Mouse (Mus musculus) kidney, embryonic 14.5 days (tissue): Measurements from ENCODE around the gene Rsph3b. TPM values are rescaled to one million over a fixed set of nuclear protein-coding genes. Genes with fewer than 3 reads are reported as not detected.
"Not testable (repeated sequence)": the region's sequence is repeated elsewhere in the genome, so short reads cannot be mapped to it uniquely, and the experiment has no call there.

Experiments
- ATAC-seq: fragments of 200-750 bp; cut with Nextera tagmentation; 2 replicates; pipeline ENCODE4 v1.8.0; 2017; ENCODE audit warnings: moderate number of reproducible peaks, mild to moderate bottlenecking, moderate TSS enrichment, moderate library complexity; ENCODE audit not compliant: low FRiP score, low TSS enrichment
- H3K27ac ChIP-seq: fragments of 300-500 bp; sonication (generic); 2 replicates; pipeline ENCODE4 v1.5.1; 2014; ENCODE audit warnings: low read depth, mild to moderate bottlenecking, low read length, moderate library complexity, mixed read lengths
- H3K27me3 ChIP-seq: fragments of 300-500 bp; sonication (generic); 2 replicates; pipeline ENCODE4 v1.6.1; 2014; ENCODE audit warnings: mild to moderate bottlenecking, low read length; ENCODE audit not compliant: control insufficient read depth, insufficient read depth
- H3K36me3 ChIP-seq: fragments of 300-500 bp; sonication (generic); 2 replicates; pipeline ENCODE4 v1.6.1; 2014; ENCODE audit warnings: low read length, mixed read lengths; ENCODE audit not compliant: control insufficient read depth, insufficient read depth
- H3K4me1 ChIP-seq: fragments of 300-500 bp; sonication (generic); 2 replicates; pipeline ENCODE4 v1.6.1; 2014; ENCODE audit warnings: low read length, mixed read lengths; ENCODE audit not compliant: control insufficient read depth, insufficient read depth
- H3K4me2 ChIP-seq: fragments of 300-500 bp; sonication (generic); replicated peaks from 2 replicates; pipeline ENCODE4 v1.6.1; 2014; ENCODE audit warnings: low read depth, mild to moderate bottlenecking, low read length
- H3K4me3 ChIP-seq: fragments of 300-500 bp; sonication (generic); 2 replicates; pipeline ENCODE4 v1.5.1; 2014; ENCODE audit warnings: mild to moderate bottlenecking, low read length
- H3K9ac ChIP-seq: fragments of 300-500 bp; sonication (generic); 2 replicates; pipeline ENCODE4 v1.6.1; 2014; ENCODE audit warnings: low read depth, mild to moderate bottlenecking, low read length, moderate library complexity
- H3K9me3 ChIP-seq: fragments of 300-500 bp; sonication (generic); 2 replicates; pipeline ENCODE4 v1.6.1; 2016; ENCODE audit warnings: low read length; ENCODE audit not compliant: control insufficient read depth
- WGBS: fragments of 180-500 bp; shearing (Covaris S2); extraction: QIAGEN DNeasy Blood & Tissue Kit; methylation state at CpG from one replicate; pipeline ENCODE4 v1.1.7; 2014; 5-methylcytosine and 5-hydroxymethylcytosine counted together
- polyA plus RNA-seq: library from polyadenylated mRNA; unstranded; fragments of >200 nt; fragmentation: Nextera tagmentation; extraction: Ambion mirVana; gene quantifications from 2 replicates; pipeline ENCODE4 v1.2.1, GENCODE M21; 2014

Rsph3b gene
- polyA plus RNA-seq, 1 experiment from 2014 or later = 45.0 TPM

- under 1% methylated on average over 37 of the region's 51 CpGs for WGBS
- not testable (repeated sequence) for H3K27ac ChIP-seq
Measured at GRCm38 (mm10) chr17:6960776-6961175, 12.3 kb upstream of the Rsph3b start, which contains the start of gene Tagap1. Tagap1 (minus strand) TSS chr17:6961156.

DNA sequence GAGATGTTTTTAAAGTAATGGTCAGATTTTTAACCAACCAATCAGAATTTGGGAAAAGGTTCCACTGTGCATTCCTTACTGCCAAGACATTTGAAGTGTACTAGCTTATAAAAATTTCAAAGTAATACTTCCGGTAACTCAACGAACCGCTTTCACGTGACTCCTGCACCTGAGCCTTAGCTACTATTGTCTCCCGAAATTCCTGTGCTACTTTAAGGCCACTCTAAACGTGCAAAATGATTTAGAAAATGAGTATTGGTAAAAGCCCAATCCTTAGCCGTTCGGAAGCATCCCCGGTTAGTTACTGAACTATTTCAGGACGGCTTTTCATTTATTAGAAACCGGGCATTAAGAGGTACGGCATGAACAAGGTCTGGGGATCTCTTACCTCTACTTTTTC, 11.9 kb upstream of the Rsph3b start:
- peak overlapping the region; percentile 60; the same call in 1 of the 2 replicates for H3K9ac ChIP-seq
- not testable (repeated sequence) for H3K9me3 ChIP-seq, H3K4me1 ChIP-seq, H3K27me3 ChIP-seq, H3K36me3 ChIP-seq, H3K27ac ChIP-seq, ATAC-seq
- H3K4me3 ChIP-seq = peak overlapping the region; percentile 44
- peak overlapping the region; percentile 36; the same call in 1 of the 2 replicates for H3K4me2 ChIP-seq
- WGBS = 1% methylated on average over 11 of the region's 12 CpGs

More at GRCm38 (mm10) chr17:6960776-6961175, 12.3 kb upstream of the Rsph3b start, which contains the start of gene Tagap1:
- H3K36me3 ChIP-seq, ATAC-seq, H3K4me1 ChIP-seq, H3K27me3 ChIP-seq, H3K9me3 ChIP-seq: not testable (repeated sequence)
- Histone ChIP-seq H3K9ac (peak within 1 kb of the TSS; percentile 60), H3K4me3 (peak within 1 kb of the TSS; percentile 44), H3K4me2 (peak within 1 kb of the TSS; percentile 36)

GRCm38 (mm10) chr17:6959543-6960259, 11.2 kb upstream of the Rsph3b start:
- WGBS = 75% methylated on average over 3 of the region's 6 CpGs
- Histone ChIP-seq H3K4me3 (peak overlapping the region; percentile 44), H3K4me2 (peak overlapping the region; percentile 36)
- not testable (repeated sequence) for H3K9me3 ChIP-seq, H3K27ac ChIP-seq, ATAC-seq, H3K9ac ChIP-seq, H3K4me1 ChIP-seq, H3K27me3 ChIP-seq, H3K36me3 ChIP-seq

DNA sequence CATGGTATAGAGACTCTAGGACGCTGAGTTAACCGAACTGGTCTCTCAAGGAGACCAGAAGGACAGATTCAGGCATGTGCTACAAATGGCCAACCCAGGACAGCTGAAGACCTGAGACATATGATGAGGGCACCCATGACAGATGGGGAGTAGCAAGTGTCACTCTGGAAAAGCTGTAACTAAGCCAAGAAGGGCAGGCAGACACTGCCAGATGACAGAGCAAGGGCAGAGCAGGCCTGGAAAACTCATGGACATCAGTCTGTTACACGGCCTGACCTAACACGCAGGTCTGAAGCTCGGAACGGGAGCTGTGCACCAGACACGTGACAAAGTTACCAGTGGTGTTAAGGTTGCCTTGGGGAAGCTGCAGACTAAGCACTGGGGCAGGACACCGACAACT, 10.4 kb upstream of the Rsph3b start:
- H3K9ac ChIP-seq, H3K27ac ChIP-seq, H3K4me1 ChIP-seq, H3K9me3 ChIP-seq, ATAC-seq, H3K4me3 ChIP-seq, H3K4me2 ChIP-seq, H3K27me3 ChIP-seq, H3K36me3 ChIP-seq: not testable (repeated sequence)
- 82% methylated on average over 5 of the region's 8 CpGs for WGBS

- not testable (repeated sequence) for H3K9me3 ChIP-seq
Measured at GRCm38 (mm10) chr17:6948769-6949228, 317 bp upstream of the Rsph3b start.

GRCm38 (mm10) chr17:6947637-6947983, 872 bp downstream of the Rsph3b start:
- ATAC-seq = peak; percentile 9; the same call in 1 of the 2 replicates
- not testable (repeated sequence) for H3K36me3 ChIP-seq, H3K9me3 ChIP-seq, H3K27me3 ChIP-seq, H3K27ac ChIP-seq, H3K9ac ChIP-seq, H3K4me1 ChIP-seq
- no CpG with 5 or more reads among the region's 8 CpGs for WGBS
- Histone ChIP-seq H3K4me2 (peak overlapping the region; percentile 56), H3K4me3 (peak overlapping the region; percentile 51; the same call in 1 of the 2 replicates)

More at GRCm38 (mm10) chr17:6948769-6949228, 317 bp upstream of the Rsph3b start:
- Histone ChIP-seq H3K4me3 (peak overlapping the region; percentile 51), H3K4me2 (peak overlapping the region; percentile 56), H3K9ac (peak overlapping the region; percentile 47; the same call in 1 of the 2 replicates), H3K27ac (peak overlapping the region; percentile 73; the same call in 1 of the 2 replicates)
- 10% methylated on average over 9 of the region's 9 CpGs for WGBS
- H3K36me3 ChIP-seq, H3K27me3 ChIP-seq, H3K4me1 ChIP-seq: not testable (repeated sequence)
- peak; percentile 45; the same call in 1 of the 2 replicates for ATAC-seq

DNA sequence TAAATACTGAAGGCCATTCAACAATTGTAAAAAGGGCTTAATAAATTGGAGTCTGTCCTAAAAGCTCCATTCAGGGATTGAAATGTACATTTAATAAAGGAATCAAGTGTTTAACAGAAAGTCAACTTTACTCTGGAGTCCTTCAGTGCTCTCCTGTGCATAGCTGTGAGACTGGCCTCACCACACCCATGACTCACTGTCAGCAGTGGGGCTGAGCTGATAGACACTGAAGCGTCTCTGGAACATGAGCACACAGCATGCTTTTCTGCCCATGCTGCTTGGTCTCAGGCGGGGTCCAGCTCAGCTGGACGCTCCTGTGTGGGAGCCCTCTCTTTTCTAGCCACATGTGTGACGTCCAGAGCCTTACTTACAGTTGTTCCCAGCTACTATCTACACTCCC, 5.9 kb downstream of the Rsph3b start:
- not testable (repeated sequence) for H3K27me3 ChIP-seq, H3K9ac ChIP-seq, ATAC-seq, H3K9me3 ChIP-seq, H3K4me1 ChIP-seq, H3K4me3 ChIP-seq, H3K36me3 ChIP-seq, H3K27ac ChIP-seq, H3K4me2 ChIP-seq
- no CpG with 5 or more reads among the region's 4 CpGs for WGBS

GRCm38 (mm10) chr17:6931625-6932024, 16.9 kb downstream of the Rsph3b start:
- not testable (repeated sequence) for H3K4me2 ChIP-seq, H3K9ac ChIP-seq, H3K27me3 ChIP-seq, H3K4me1 ChIP-seq, H3K36me3 ChIP-seq, H3K4me3 ChIP-seq, ATAC-seq, H3K9me3 ChIP-seq, H3K27ac ChIP-seq
- 94% methylated on average over 6 of the region's 7 CpGs for WGBS

DNA sequence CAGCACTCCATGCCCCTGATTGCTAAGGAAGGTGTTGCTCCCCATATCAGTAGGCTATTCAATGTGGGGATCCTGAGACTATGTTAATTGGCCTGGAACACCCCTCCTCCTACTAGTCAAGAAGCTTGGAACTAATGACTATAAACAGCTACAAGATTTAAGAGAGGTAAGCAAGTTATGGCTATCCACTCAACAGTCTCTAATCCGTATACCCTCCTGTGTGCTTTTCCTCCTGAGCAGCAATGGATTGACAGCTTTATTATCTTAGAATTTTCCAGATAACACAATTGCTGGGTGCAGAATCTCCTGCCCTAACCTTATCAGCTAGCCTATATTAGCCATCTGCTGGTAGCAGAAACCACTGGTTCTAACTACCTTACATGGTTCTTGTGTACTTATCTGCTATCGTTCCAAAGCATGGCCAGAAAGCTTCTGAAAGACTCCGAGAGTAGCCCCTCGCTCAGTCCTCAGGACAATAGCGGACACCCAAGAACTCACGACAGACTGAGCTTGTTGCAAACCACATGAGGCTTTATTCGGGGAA, 28.1 kb downstream of the Rsph3b start:
- 91% methylated on average over 7 of the region's 7 CpGs for WGBS
- H3K9ac ChIP-seq, ATAC-seq, H3K36me3 ChIP-seq, H3K27ac ChIP-seq, H3K27me3 ChIP-seq, H3K9me3 ChIP-seq, H3K4me2 ChIP-seq, H3K4me1 ChIP-seq, H3K4me3 ChIP-seq: not testable (repeated sequence)
